Mouse (Mus musculus): ENCODE measurements around the gene Atg9b. TPM values are rescaled to one million over a fixed set of nuclear protein-coding genes. Genes with fewer than 3 reads are reported as not detected.

The Atg9b gene
- total RNA-seq, 2 experiments from 2014 or later, result 2.3 to 3.0 TPM

GRCm38 (mm10) chr5:24385374-24385773, 6.6 kb downstream of the Atg9b start:
- intact Hi-C loops (cut with DNase I), result loop anchor here (5.0 kb wide), 1 partner anchor 33 kb away; the partner anchor contains the start of gene Kcnh2
- DNase-seq (ENCODE audit: low spot score in 2 of 2), result no peak

GRCm38 (mm10) chr5:24384407-24384806, 7.5 kb downstream of the Atg9b start:
- DNase-seq (ENCODE audit: low spot score in 2 of 2), result peak in 1 of 2 experiments; percentile 86

GRCm38 (mm10) chr5:24383026-24383859, 8.7 kb downstream of the Atg9b start:
- intact Hi-C loops (cut with DNase I), result no loop called here

More at GRCm38 (mm10) chr5:24384407-24384806, 7.5 kb downstream of the Atg9b start:
- intact Hi-C loops (cut with DNase I), result no loop called here

GRCm38 (mm10) chr5:24381988-24382387, 10.0 kb downstream of the Atg9b start:
- no peak for DNase-seq (ENCODE audit: low spot score in 2 of 2)
- intact Hi-C loops (cut with DNase I), result no loop called here

More at GRCm38 (mm10) chr5:24383026-24383859, 8.7 kb downstream of the Atg9b start:
- peak; percentile 94 for DNase-seq (ENCODE audit: low spot score in 2 of 2)

- intact Hi-C loops (cut with DNase I), result no loop called here
- no peak for DNase-seq (ENCODE audit: low spot score in 2 of 2)
These were observed 10.5 kb downstream of the Atg9b start for GRCm38 (mm10) chr5:24381486-24381885.

GRCm38 (mm10) chr5:24380499-24380898, 11.4 kb downstream of the Atg9b start:
- intact Hi-C loops (cut with DNase I), result no loop called here
- DNase-seq (ENCODE audit: low spot score in 2 of 2), result no peak

GRCm38 (mm10) chr5:24379501-24379900, 12.4 kb downstream of the Atg9b start:
- peak; percentile 26 to 54 for DNase-seq (ENCODE audit: low spot score in 2 of 2)
- intact Hi-C loops (cut with DNase I), result no loop called here

- no peak for DNase-seq (ENCODE audit: low spot score in 2 of 2)
- intact Hi-C loops (cut with DNase I), result no loop called here
These were observed 13.2 kb downstream of the Atg9b start for GRCm38 (mm10) chr5:24378700-24379099.

GRCm38 (mm10) chr5:24374666-24375328, 17.1 kb downstream of the Atg9b start:
- intact Hi-C loops (cut with DNase I), result no loop called here
- DNase-seq (ENCODE audit: low spot score in 2 of 2), result no peak

- DNase-seq (ENCODE audit: low spot score in 2 of 2), result no peak
- intact Hi-C loops (cut with DNase I), result no loop called here
These were observed 17.7 kb downstream of the Atg9b start for GRCm38 (mm10) chr5:24374216-24374615.

- intact Hi-C loops (cut with DNase I), result no loop called here
- no peak for DNase-seq (ENCODE audit: low spot score in 2 of 2)
These were observed 18.1 kb downstream of the Atg9b start for GRCm38 (mm10) chr5:24373807-24374206.

- no peak for DNase-seq (ENCODE audit: low spot score in 2 of 2)
- intact Hi-C loops (cut with DNase I), result no loop called here
These were observed 22.2 kb downstream of the Atg9b start for GRCm38 (mm10) chr5:24369767-24370166.

- DNase-seq (ENCODE audit: low spot score in 2 of 2), result no peak
- intact Hi-C loops (cut with DNase I), result no loop called here
These were observed 25.5 kb downstream of the Atg9b start for GRCm38 (mm10) chr5:24366426-24366825.

GRCm38 (mm10) chr5:24365528-24365927, 26.4 kb downstream of the Atg9b start:
- intact Hi-C loops (cut with DNase I), result no loop called here
- no peak for DNase-seq (ENCODE audit: low spot score in 2 of 2)

GRCm38 (mm10) chr5:24364963-24365362, 27.0 kb downstream of the Atg9b start:
- intact Hi-C loops (cut with DNase I), result loop anchor here (5.0 kb wide), 1 partner anchor 198 kb away; no protein-coding TSS in a partner anchor
- DNase-seq (ENCODE audit: low spot score in 2 of 2), result no peak

- intact Hi-C loops (cut with DNase I), result loop anchor here (5.0 kb wide), 1 partner anchor 197 kb away; no protein-coding TSS in a partner anchor
- no peak for DNase-seq (ENCODE audit: low spot score in 2 of 2)
These were observed 27.4 kb downstream of the Atg9b start, which contains the start of gene Nos3 for GRCm38 (mm10) chr5:24364508-24364907. Nos3 (plus strand) TSS chr5:24364810.

- DNase-seq (ENCODE audit: low spot score in 2 of 2), result no peak
- intact Hi-C loops (cut with DNase I), result loop anchor here (5.0 kb wide), 1 partner anchor 197 kb away; no protein-coding TSS in a partner anchor
These were observed 27.9 kb downstream of the Atg9b start for GRCm38 (mm10) chr5:24364061-24364460.

- DNase-seq (ENCODE audit: low spot score in 2 of 2), result no peak
- intact Hi-C loops (cut with DNase I), result loop anchor here (5.0 kb wide), 1 partner anchor 196 kb away; no protein-coding TSS in a partner anchor
These were observed 28.5 kb downstream of the Atg9b start for GRCm38 (mm10) chr5:24363467-24363866.

- intact Hi-C loops (cut with DNase I), result loop anchor here (1.0 to 5.0 kb wide), 3 partner anchors 26 to 194 kb away; no protein-coding TSS in a partner anchor
- DNase-seq (ENCODE audit: low spot score in 2 of 2), result peak; percentile 84 to 89
These were observed 31.0 kb downstream of the Atg9b start for GRCm38 (mm10) chr5:24360792-24361454.

GRCm38 (mm10) chr5:24357461-24357860, 34.5 kb downstream of the Atg9b start:
- intact Hi-C loops (cut with DNase I), result no loop called here

More at GRCm38 (mm10) chr5:24357461-24357860, 34.5 kb downstream of the Atg9b start:
- DNase-seq (ENCODE audit: low spot score in 2 of 2), result no peak
